Mouse (Mus musculus): ENCODE data around the gene Efcab9.

Efcab9 gene

GRCm38 (mm10) chr11:32531871-32532764 is at the start of gene Efcab9:
Gene Efcab9 (minus strand): TSS chr11:32532081.
- in situ Hi-C loops (cut with MboI, MseI): no loop called here

- in situ Hi-C loops (cut with MboI, MseI): no loop called here
Observed at GRCm38 (mm10) chr11:32581031-32581430, 49.1 kb upstream of the Efcab9 start.

- in situ Hi-C loops (cut with MboI, MseI): no loop called here
Observed at GRCm38 (mm10) chr11:32580305-32580947, 48.5 kb upstream of the Efcab9 start.

- in situ Hi-C loops (cut with MboI, MseI): loop anchor here (5.0 kb wide), 1 partner anchor 39 kb away; no protein-coding TSS in a partner anchor
Observed at GRCm38 (mm10) chr11:32576760-32577050, 44.8 kb upstream of the Efcab9 start.

GRCm38 (mm10) chr11:32575964-32576759 is 44.3 kb upstream of the Efcab9 start:
- in situ Hi-C loops (cut with MboI, MseI): loop anchor here (5.0 kb wide), 1 partner anchor 39 kb away; no protein-coding TSS in a partner anchor

- in situ Hi-C loops (cut with MboI, MseI): loop anchor here (25.0 kb wide), 1 partner anchor 1464 kb away; the partner anchor contains the start of gene Lcp2
Observed at GRCm38 (mm10) chr11:32573669-32574068, 41.8 kb upstream of the Efcab9 start.

GRCm38 (mm10) chr11:32571103-32571502 is 39.2 kb upstream of the Efcab9 start:
- in situ Hi-C loops (cut with MboI, MseI): loop anchor here (25.0 kb wide), 1 partner anchor 1466 kb away; the partner anchor contains the start of gene Lcp2

- in situ Hi-C loops (cut with MboI, MseI): loop anchor here (10.0 to 25.0 kb wide), 2 partner anchors 544 to 1469 kb away; partner anchors contain the start of gene Lcp2
Observed at GRCm38 (mm10) chr11:32568637-32569293, 36.9 kb upstream of the Efcab9 start.

GRCm38 (mm10) chr11:32568060-32568459 is 36.2 kb upstream of the Efcab9 start:
- in situ Hi-C loops (cut with MboI, MseI): loop anchor here (10.0 to 25.0 kb wide), 2 partner anchors 543 to 1469 kb away; partner anchors contain the start of gene Lcp2

- in situ Hi-C loops (cut with MboI, MseI): loop anchor here (10.0 to 25.0 kb wide), 2 partner anchors 542 to 1470 kb away; partner anchors contain the start of gene Lcp2
Observed at GRCm38 (mm10) chr11:32567000-32567855, 35.3 kb upstream of the Efcab9 start.

GRCm38 (mm10) chr11:32566184-32566583 is 34.3 kb upstream of the Efcab9 start:
- in situ Hi-C loops (cut with MboI, MseI): loop anchor here (10.0 to 25.0 kb wide), 2 partner anchors 541 to 1471 kb away; partner anchors contain the start of gene Lcp2

GRCm38 (mm10) chr11:32565088-32565487 is 33.2 kb upstream of the Efcab9 start:
- in situ Hi-C loops (cut with MboI, MseI): loop anchor here (10.0 to 25.0 kb wide), 2 partner anchors 540 to 1472 kb away; partner anchors contain the start of gene Lcp2

- in situ Hi-C loops (cut with MboI, MseI): loop anchor here (10.0 to 25.0 kb wide), 2 partner anchors 540 to 1473 kb away; partner anchors contain the start of gene Lcp2
Observed at GRCm38 (mm10) chr11:32564629-32565028, 32.7 kb upstream of the Efcab9 start.

GRCm38 (mm10) chr11:32563660-32564059 is 31.8 kb upstream of the Efcab9 start:
- in situ Hi-C loops (cut with MboI, MseI): loop anchor here (10.0 to 25.0 kb wide), 2 partner anchors 539 to 1474 kb away; partner anchors contain the start of gene Lcp2

- in situ Hi-C loops (cut with MboI, MseI): loop anchor here (10.0 to 25.0 kb wide), 2 partner anchors 538 to 1475 kb away; partner anchors contain the start of gene Lcp2
Observed at GRCm38 (mm10) chr11:32562706-32563105, 30.8 kb upstream of the Efcab9 start.

GRCm38 (mm10) chr11:32561465-32562355 is 29.8 kb upstream of the Efcab9 start:
- in situ Hi-C loops (cut with MboI, MseI): loop anchor here (10.0 to 25.0 kb wide), 2 partner anchors 537 to 1476 kb away; partner anchors contain the start of gene Lcp2

- in situ Hi-C loops (cut with MboI, MseI): loop anchor here (10.0 to 25.0 kb wide), 2 partner anchors 535 to 1477 kb away; partner anchors contain the start of gene Lcp2
Observed at GRCm38 (mm10) chr11:32560015-32560770, 28.3 kb upstream of the Efcab9 start.

Data from regulatory T cell (primary cell).